Mouse (Mus musculus) lung, embryonic 15.5 days (tissue): ENCODE data around the gene Uhrf1bp1. TPM values are rescaled to one million over a fixed set of nuclear protein-coding genes. Genes with fewer than 3 reads are reported as not detected.

Experiments used
- ATAC-seq: fragments of 200-750 bp; cut with Nextera tagmentation; 2 replicates; pipeline ENCODE4 v1.8.0; 2017; ENCODE audit warnings: moderate number of reproducible peaks, borderline replicate concordance; ENCODE audit not compliant: low FRiP score, low TSS enrichment; ENCODE audit errors: extremely low read depth
- H3K27ac ChIP-seq: fragments of 300-500 bp; sonication (generic); 2 replicates; pipeline ENCODE4 v1.5.1; 2015; ENCODE audit warnings: moderate library complexity, mild to moderate bottlenecking, inconsistent platforms
- H3K27me3 ChIP-seq: fragments of 300-500 bp; sonication (generic); 2 replicates; pipeline ENCODE4 v1.6.1; 2015; ENCODE audit warnings: inconsistent platforms
- H3K36me3 ChIP-seq: fragments of 300-500 bp; sonication (generic); 2 replicates; pipeline ENCODE4 v1.6.1; 2015; ENCODE audit warnings: inconsistent platforms
- H3K4me1 ChIP-seq: fragments of 300-500 bp; sonication (generic); 2 replicates; pipeline ENCODE4 v1.6.1; 2015; ENCODE audit warnings: inconsistent platforms
- H3K4me2 ChIP-seq: fragments of 300-500 bp; sonication (generic); 2 replicates; pipeline ENCODE4 v1.6.1; 2015; ENCODE audit warnings: inconsistent platforms, mild to moderate bottlenecking, moderate library complexity
- H3K4me3 ChIP-seq: fragments of 300-500 bp; sonication (generic); 2 replicates; pipeline ENCODE4 v1.5.1; 2015; ENCODE audit warnings: mild to moderate bottlenecking, inconsistent platforms
- H3K9ac ChIP-seq: fragments of 300-500 bp; sonication (generic); 2 replicates; pipeline ENCODE4 v1.6.1; 2015; ENCODE audit warnings: inconsistent platforms
- H3K9me3 ChIP-seq: fragments of 300-500 bp; sonication (generic); 2 replicates; pipeline ENCODE4 v1.6.1; 2016; ENCODE audit warnings: inconsistent platforms
- WGBS: fragments of 180-500 bp; shearing (Covaris S2); methylation state at CpG from one replicate; pipeline ENCODE4 v1.1.7; 2015; 5-methylcytosine and 5-hydroxymethylcytosine counted together
- polyA plus RNA-seq: library from polyadenylated mRNA; unstranded; fragments of >200 nt; fragmentation: Nextera tagmentation; extraction: Ambion mirVana; gene quantifications from 2 replicates; pipeline ENCODE4 v1.2.1, GENCODE M21; 2015

Uhrf1bp1 gene
- polyA plus RNA-seq, 1 experiment from 2014 or later: 4.8 TPM

DNA sequence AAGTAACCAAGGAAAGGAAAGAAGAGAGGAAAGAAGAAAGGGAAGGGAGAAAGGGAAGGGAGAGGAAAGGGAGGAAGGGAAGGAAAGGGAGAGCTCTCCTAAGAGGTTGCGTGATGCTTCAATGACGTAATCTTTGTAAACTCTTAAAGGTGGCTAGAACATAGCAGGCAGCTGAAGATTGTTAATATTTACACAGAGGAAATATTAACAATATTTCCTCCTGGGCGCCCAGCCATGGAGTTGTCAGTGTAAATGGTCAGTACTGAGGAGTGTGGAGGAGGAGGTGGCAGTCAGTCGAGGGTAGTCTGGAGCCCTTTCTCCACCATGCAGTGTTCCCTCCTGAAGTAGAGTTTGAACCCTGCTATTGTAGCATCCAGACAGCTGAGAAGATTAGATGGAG is 68.8 kb downstream of the Uhrf1bp1 start:
- H3K27me3 ChIP-seq: no peaks in the 10 kb centered on the region
- no peak overlapping the region for H3K9ac ChIP-seq
- peak overlapping the region; percentile 31 for H3K4me2 ChIP-seq
- peak; percentile 81 for ATAC-seq
- H3K36me3 ChIP-seq: no peaks in the 10 kb centered on the region
- H3K4me3 ChIP-seq: no peak overlapping the region
- H3K4me1 ChIP-seq: peaks cover 68% of the 10 kb centered on the region
- no peaks in the 10 kb centered on the region for H3K9me3 ChIP-seq
- H3K27ac ChIP-seq: peak overlapping the region; percentile 87
- WGBS: 5% methylated on average over 4 of the region's 4 CpGs

GRCm38 (mm10) chr17:27925504-27925903 is 69.3 kb downstream of the Uhrf1bp1 start:
- H3K9ac ChIP-seq: no peak overlapping the region
- H3K27ac ChIP-seq: peak overlapping the region; percentile 87
- H3K27me3 ChIP-seq: no peaks in the 10 kb centered on the region
- H3K9me3 ChIP-seq: no peaks in the 10 kb centered on the region
- H3K4me1 ChIP-seq: peaks cover 64% of the 10 kb centered on the region
- peak overlapping the region; percentile 31 for H3K4me2 ChIP-seq
- H3K36me3 ChIP-seq: no peaks in the 10 kb centered on the region
- ATAC-seq: peak; percentile 72
- H3K4me3 ChIP-seq: no peak overlapping the region
- 38% methylated on average over 7 of the region's 7 CpGs for WGBS

DNA sequence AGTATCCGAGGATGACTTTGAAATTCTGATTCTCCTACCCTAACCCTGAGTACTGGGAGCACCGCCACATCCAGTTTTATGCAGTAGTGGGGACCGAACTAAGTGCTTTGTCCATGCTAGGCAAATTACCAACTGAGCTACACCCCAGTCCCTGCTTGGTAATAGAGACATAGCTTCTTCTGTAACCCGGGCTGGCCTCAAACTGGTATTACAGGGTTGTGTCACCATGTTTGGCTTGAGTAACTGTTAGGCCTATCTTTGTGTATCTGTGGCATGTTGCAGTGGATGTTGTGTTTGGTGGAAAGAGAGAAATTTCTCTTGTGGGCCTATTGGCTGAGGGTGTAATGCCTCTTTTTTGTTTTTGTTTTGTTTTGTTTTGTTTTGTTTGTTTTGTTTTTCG is 74.0 kb downstream of the Uhrf1bp1 start:
- Histone ChIP-seq H3K4me3 (no peak overlapping the region), H3K36me3 (no peaks in the 10 kb centered on the region), H3K27ac (no peak overlapping the region), H3K27me3 (no peaks in the 10 kb centered on the region), H3K4me1 (peaks cover 50% of the 10 kb centered on the region), H3K9ac (no peak overlapping the region), H3K4me2 (no peak overlapping the region), H3K9me3 (no peaks in the 10 kb centered on the region)
- 83% methylated on average over 5 of the region's 5 CpGs for WGBS
- ATAC-seq: no peak

- WGBS: 71% methylated on average over 4 of the region's 4 CpGs
- ATAC-seq: no peak
These were observed 75.6 kb downstream of the Uhrf1bp1 start for GRCm38 (mm10) chr17:27931826-27932225.

DNA sequence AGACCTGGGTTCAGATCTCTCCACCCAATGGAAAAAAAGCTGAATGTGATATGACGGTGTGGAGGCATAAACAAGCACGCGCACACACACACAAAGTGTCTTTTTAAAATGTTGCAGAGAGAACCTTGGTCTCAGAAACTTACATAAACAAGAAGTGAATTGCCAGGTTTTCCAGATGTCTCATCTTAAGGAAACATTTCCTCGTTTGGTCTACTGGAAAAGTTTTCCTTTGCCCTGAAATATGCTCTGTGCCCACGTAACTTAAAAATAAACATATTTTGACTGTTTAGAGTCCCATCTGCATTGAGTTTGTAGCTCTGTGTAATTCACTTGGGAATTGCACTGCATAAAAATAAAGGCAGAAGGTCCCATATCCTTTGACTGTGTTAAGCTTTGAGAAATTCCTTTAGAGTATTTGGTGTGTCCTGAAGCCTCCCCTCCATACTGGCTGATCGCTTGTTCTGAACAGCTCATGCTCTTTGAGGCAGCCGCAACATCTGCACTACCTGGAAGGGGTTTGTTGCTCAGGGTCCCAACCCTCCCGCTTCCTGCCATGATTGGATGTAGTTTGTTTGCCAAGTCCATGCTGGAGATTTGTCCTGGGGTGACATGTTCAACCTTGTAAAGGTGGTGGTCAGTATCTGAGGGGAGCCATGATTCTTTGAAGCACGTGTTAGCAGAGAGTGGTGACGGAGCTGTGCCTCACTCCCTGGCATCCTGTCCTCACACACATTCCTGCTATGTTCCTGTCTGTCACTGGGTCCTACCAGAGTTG is 78.1 kb downstream of the Uhrf1bp1 start:
- ATAC-seq: no peak
- Histone ChIP-seq H3K9me3 (no peaks in the 10 kb centered on the region), H3K9ac (no peak overlapping the region), H3K36me3 (no peaks in the 10 kb centered on the region), H3K4me3 (no peak overlapping the region), H3K4me2 (no peak overlapping the region), H3K27me3 (no peaks in the 10 kb centered on the region), H3K27ac (peak overlapping the region; percentile 43), H3K4me1 (peaks cover 55% of the 10 kb centered on the region)
- WGBS: 69% methylated on average over 10 of the region's 10 CpGs

More at GRCm38 (mm10) chr17:27931826-27932225, 75.6 kb downstream of the Uhrf1bp1 start:
- Histone ChIP-seq H3K9me3 (no peaks in the 10 kb centered on the region), H3K27ac (no peak overlapping the region), H3K4me2 (no peak overlapping the region), H3K4me3 (no peak overlapping the region), H3K4me1 (peaks cover 38% of the 10 kb centered on the region), H3K27me3 (no peaks in the 10 kb centered on the region), H3K36me3 (no peaks in the 10 kb centered on the region), H3K9ac (no peak overlapping the region)

DNA sequence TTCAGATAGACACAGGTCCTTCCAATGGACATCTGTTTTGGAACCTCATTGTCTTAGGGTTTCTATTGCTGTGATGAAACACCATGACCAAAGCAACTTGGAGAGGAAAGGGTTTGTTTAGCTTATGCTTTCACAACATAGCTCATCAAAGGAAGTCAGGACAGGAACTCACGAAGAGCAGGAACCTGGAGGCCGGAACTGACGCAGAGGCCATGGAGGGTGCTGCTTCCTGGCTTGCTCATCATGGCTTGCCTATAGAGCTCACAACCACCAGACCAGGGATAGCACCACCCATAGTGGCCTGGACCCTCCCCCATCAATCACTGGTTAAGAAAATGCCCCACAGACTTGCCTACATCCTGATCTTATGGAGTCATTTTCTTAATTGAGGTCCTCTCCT is 78.8 kb downstream of the Uhrf1bp1 start:
- Histone ChIP-seq H3K27ac (no peak overlapping the region), H3K4me1 (peaks cover 63% of the 10 kb centered on the region), H3K9me3 (no peaks in the 10 kb centered on the region), H3K4me3 (no peak overlapping the region), H3K36me3 (no peaks in the 10 kb centered on the region), H3K9ac (no peak overlapping the region), H3K4me2 (no peak overlapping the region), H3K27me3 (no peaks in the 10 kb centered on the region)
- ATAC-seq: no peak
- 70% methylated on average over 3 of the region's 3 CpGs for WGBS

- Histone ChIP-seq H3K27me3 (no peaks in the 10 kb centered on the region), H3K9me3 (no peaks in the 10 kb centered on the region), H3K4me3 (no peak overlapping the region), H3K27ac (peak overlapping the region; percentile 86), H3K4me1 (peaks cover 75% of the 10 kb centered on the region), H3K4me2 (no peak overlapping the region), H3K9ac (no peak overlapping the region), H3K36me3 (no peaks in the 10 kb centered on the region)
- 79% methylated on average over 4 of the region's 4 CpGs for WGBS
- ATAC-seq: no peak
These were observed 80.9 kb downstream of the Uhrf1bp1 start for GRCm38 (mm10) chr17:27937054-27937615.

- H3K4me2 ChIP-seq: no peak overlapping the region
- no peaks in the 10 kb centered on the region for H3K9me3 ChIP-seq
- H3K27me3 ChIP-seq: no peaks in the 10 kb centered on the region
- H3K27ac ChIP-seq: peak overlapping the region; percentile 86
- H3K4me3 ChIP-seq: no peak overlapping the region
- peak; percentile 47; the same call in 1 of the 2 replicates for ATAC-seq
- no peak overlapping the region for H3K9ac ChIP-seq
- peaks cover 68% of the 10 kb centered on the region for H3K4me1 ChIP-seq
- 55% methylated on average over 12 of the region's 12 CpGs for WGBS
- no peaks in the 10 kb centered on the region for H3K36me3 ChIP-seq
These were observed 82.0 kb downstream of the Uhrf1bp1 start for GRCm38 (mm10) chr17:27938121-27938754.

DNA sequence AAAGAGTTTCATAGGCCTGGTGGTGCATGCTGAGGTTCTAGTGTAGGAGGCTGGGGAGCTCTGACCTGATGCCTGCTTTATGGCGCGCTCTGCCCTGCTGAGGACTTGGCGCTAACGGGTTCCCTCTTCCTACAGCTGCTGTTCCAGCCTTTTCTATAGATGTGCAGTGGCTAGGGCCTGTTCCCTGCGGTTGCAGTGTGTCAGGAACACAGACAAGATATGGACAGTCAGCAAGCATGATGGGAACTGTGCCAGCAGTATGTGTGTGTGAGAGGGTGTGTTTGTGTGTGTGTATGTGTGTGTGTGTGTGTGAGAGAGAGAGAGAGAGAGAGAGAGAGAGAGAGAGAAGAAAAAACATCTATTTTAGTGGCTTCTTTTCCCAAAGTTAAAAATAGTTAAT is 82.8 kb downstream of the Uhrf1bp1 start:
- Histone ChIP-seq H3K4me2 (no peak overlapping the region), H3K4me3 (no peak overlapping the region), H3K9me3 (no peaks in the 10 kb centered on the region), H3K9ac (no peak overlapping the region), H3K36me3 (no peaks in the 10 kb centered on the region), H3K4me1 (peaks cover 61% of the 10 kb centered on the region), H3K27me3 (no peaks in the 10 kb centered on the region), H3K27ac (peak overlapping the region; percentile 86)
- peak; percentile 58; the same call in 1 of the 2 replicates for ATAC-seq
- 64% methylated on average over 5 of the region's 5 CpGs for WGBS

- 69% methylated on average over 4 of the region's 4 CpGs for WGBS
- Histone ChIP-seq H3K36me3 (no peaks in the 10 kb centered on the region), H3K9me3 (no peaks in the 10 kb centered on the region), H3K27ac (peak overlapping the region; percentile 86), H3K27me3 (no peaks in the 10 kb centered on the region), H3K9ac (no peak overlapping the region), H3K4me1 (peaks cover 65% of the 10 kb centered on the region), H3K4me3 (no peak overlapping the region), H3K4me2 (no peak overlapping the region)
- no peak for ATAC-seq
These were observed 84.1 kb downstream of the Uhrf1bp1 start for GRCm38 (mm10) chr17:27940352-27940751.

GRCm38 (mm10) chr17:27941178-27941577 is 84.9 kb downstream of the Uhrf1bp1 start:
- peak overlapping the region; percentile 86; the same call in 1 of the 2 replicates for H3K27ac ChIP-seq
- peaks cover 73% of the 10 kb centered on the region for H3K4me1 ChIP-seq
- no peaks in the 10 kb centered on the region for H3K36me3 ChIP-seq
- H3K4me3 ChIP-seq: no peak overlapping the region
- H3K9ac ChIP-seq: no peak overlapping the region
- H3K27me3 ChIP-seq: no peaks in the 10 kb centered on the region
- no peak for ATAC-seq
- WGBS: 50% methylated on average over 5 of the region's 5 CpGs
- no peaks in the 10 kb centered on the region for H3K9me3 ChIP-seq
- H3K4me2 ChIP-seq: no peak overlapping the region

DNA sequence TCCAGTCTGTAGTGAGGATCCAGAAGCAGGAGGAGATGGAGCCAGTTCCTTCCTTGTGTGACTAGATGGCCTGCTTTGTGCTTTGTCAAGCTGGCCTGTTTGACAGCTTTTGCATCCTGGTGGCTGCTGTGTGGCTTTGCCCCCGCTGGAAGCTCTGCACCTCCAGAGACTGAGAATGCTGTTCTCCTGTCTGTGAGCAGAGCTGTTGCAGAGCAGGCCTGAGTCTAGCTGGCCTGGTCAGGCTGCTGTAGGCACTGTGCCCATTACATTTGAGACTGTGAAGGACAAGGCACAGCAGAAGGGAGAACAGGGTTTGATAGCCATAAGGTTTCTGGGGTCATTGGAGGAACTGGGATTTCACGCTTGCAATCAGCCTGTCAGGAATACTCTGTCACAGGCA is 85.5 kb downstream of the Uhrf1bp1 start:
- WGBS: 44% methylated on average over 2 of the region's 2 CpGs
- no peaks in the 10 kb centered on the region for H3K36me3 ChIP-seq
- H3K4me3 ChIP-seq: no peak overlapping the region
- peaks cover 77% of the 10 kb centered on the region for H3K4me1 ChIP-seq
- no peak overlapping the region for H3K9ac ChIP-seq
- no peak for ATAC-seq
- peak overlapping the region; percentile 86; the same call in 1 of the 2 replicates for H3K27ac ChIP-seq
- H3K27me3 ChIP-seq: no peaks in the 10 kb centered on the region
- no peak overlapping the region for H3K4me2 ChIP-seq
- H3K9me3 ChIP-seq: no peaks in the 10 kb centered on the region
